Mouse (Mus musculus) ES-Bruce4 (cell line): Measurements from ENCODE around the gene Sptbn4.

Experiments used
- CTCF ChIP-seq: IDR thresholded peaks from one replicate; pipeline ENCODE4 v1.8.1; 2011; ENCODE audit warnings: low read depth, low read length
- EP300 ChIP-seq: IDR thresholded peaks from 2 replicates; pipeline ENCODE4 v1.6.1; 2011; ENCODE audit warnings: low read depth, low read length; ENCODE audit not compliant: insufficient read depth
- POLR2A ChIP-seq: IDR thresholded peaks from one replicate; pipeline ENCODE4 v1.8.1; 2011; ENCODE audit warnings: low read length; ENCODE audit not compliant: insufficient read depth

DNA sequence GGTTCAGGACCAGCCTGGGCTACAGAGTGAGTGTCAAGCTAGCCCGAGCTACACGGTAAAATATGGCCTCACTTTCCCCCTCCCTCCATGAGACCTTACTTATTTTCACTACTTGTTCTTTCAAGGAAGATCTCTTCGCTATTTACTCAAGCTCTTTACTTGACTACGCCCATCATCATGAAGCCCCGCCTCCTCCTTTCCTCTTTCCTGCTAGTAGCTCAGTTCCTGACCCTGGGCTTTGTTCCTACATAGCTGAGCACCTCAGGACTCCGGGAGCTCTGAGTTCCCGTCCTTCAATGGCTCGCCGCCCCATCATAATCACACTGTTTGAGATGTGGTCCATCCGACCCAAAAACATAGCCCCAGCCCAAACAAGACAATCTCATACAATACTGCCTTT lies 14.1 kb downstream of the Sptbn4 start:
- TF ChIP-seq POLR2A (no peak), CTCF (no peak), EP300 (no peak)
